Mouse (Mus musculus): Measurements from ENCODE around the gene Map3k5.

Gene Map3k5

DNA sequence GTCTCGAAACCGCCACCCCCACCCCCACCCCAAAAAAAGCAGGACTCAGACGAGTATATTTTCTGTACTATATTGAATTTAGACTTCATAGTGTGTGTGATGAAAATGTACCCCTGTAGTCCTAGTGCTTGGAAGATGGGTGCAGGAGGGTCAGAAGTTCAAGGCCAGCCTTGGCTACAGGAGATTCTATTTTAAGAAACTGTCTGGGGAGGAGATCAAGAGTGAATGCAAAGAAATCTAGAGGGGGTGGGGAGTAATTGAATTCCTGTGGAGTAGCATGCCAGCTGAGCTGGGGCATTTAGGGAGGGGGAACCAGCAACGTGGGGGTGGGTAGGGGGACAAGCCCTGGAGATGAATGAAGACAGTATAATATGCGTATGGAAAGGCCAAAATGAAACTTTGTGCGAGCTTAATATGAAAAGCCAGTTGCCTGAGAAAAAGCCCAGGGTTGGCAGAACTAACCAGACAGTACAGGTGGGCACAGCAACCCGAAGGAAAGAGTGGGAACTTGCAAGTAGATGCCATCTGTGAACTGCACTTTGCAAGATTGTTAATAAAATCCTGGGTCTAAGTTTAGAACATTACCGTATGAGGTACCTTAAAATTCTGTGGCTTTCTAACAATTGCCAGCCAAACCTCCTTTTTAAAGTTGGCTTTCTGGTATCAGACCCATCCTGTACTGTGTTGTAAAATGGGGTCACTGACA lies 222.9 kb downstream of the Map3k5 start:
- 49% methylated on average over 8 of the region's 8 CpGs for WGBS

DNA sequence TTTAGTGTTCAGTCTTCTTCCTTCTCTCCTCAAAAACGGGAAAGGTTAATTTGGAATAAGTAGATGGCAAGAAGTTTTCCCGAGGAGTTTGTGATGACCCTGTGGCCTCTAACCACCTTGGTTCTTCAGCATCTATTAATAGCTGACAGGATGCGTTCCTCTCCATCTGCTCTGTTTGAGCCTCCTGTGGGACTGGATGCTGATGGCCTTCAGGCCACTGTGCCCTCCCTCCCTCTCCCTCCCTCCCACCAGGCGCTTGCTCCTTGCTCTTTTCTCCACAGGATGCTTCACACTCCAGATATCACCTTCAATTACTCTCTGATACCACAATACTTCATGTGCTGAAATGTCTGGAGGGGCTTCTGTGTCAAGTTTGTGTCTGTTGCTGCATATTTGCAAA lies 224.5 kb downstream of the Map3k5 start:
- 75% methylated on average over 4 of the region's 4 CpGs for WGBS

DNA sequence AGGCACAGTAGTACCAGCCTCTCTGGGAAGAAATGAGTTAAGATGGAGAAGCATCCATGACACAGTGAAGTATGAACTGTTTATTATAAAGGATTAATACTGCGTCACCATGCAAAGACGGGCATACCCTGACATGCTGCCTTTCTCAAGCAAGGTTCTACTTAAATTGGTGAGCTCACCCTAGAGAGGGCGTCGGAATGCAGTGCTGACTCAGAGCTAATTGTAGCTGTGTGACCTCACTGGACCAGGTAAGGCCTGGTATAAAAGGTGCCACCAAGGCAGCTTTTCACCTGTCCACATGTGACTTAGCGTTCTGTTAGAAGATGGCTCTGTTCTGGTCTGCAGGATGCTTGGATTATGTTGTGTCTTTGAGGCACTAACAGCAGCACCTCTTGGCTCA lies 225.0 kb downstream of the Map3k5 start:
- WGBS, result 95% methylated on average over 5 of the region's 5 CpGs

DNA sequence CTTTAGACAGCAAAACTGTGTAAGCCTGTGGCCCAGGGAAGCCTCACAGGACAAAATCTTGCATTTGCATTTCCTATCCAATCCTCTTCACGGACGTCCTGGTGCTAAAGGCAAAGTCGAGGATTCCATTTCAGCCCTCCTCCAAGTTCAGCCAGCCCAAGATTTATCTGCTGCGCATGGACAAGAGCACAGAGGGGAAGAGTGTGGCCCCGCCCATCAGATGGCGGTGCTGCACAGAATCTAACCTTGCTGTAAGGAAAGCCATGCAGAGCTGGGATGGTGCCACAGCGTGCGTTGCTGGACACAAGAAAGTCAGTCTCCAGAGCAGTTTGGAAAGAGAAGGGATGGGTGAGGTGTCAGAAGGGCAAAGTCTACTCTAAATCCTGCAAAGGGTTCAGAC lies 226.6 kb downstream of the Map3k5 start:
- 80% methylated on average over 8 of the region's 8 CpGs for WGBS

DNA sequence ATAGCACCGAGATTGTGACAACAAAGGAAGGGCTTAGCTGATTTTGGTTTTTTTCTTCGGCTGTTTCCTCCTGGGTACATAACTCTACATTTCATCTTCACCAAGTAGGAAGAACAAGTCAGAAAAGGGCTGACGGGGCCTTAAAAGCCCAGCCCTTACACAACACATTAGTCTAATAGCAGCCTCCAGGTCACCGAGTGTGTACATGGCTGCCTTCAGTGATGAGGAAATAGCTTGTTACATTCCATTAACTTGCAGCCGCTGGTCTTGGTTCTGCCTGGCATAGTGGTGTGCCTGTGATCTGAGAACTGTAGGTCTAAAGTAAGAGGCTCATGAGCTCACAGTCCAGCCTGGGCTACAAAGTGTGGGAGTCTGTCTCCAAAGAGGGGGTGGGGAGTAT lies 230.5 kb downstream of the Map3k5 start:
- WGBS, result 95% methylated on average over 5 of the region's 5 CpGs

DNA sequence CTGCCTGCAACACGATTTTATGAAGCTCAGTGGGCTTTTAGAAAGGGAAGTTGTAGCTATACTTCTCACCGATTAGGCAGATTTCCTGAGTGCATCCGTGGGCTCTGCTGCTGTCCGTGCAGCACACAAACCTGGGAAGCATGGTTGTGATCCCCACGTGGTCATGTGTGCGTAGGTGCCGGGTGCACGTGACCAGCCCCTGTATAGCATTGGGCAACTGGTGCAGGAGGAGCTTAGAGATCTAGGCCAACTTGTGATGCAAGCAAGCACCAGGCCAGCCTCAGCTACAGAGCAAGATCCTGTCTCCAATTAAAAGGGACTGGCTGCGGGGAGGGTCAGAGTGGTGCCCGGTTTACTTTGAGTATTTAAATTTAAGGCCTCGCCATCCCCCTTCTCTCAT lies 232.5 kb downstream of the Map3k5 start:
- 69% methylated on average over 11 of the region's 11 CpGs for WGBS

DNA sequence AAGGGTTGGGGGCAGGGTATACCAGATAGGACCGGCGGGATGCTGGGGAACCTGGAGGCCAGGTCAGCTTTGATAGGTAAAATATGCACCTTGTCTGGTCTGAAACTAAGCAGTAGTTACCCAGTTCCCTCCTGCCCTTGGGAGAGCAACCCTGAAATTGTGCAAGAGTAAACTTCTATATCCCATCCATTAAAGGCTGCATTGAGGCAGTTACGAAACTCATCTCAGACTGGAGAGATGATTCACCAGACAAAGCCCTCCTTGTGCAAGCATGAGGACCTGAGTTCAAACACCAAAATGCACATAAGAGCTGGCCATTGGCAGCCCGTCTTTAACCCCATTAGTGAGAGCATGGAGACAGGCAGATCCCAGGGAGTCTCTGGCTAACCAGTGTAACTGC lies 233.2 kb downstream of the Map3k5 start:
- 90% methylated on average over 4 of the region's 4 CpGs for WGBS

DNA sequence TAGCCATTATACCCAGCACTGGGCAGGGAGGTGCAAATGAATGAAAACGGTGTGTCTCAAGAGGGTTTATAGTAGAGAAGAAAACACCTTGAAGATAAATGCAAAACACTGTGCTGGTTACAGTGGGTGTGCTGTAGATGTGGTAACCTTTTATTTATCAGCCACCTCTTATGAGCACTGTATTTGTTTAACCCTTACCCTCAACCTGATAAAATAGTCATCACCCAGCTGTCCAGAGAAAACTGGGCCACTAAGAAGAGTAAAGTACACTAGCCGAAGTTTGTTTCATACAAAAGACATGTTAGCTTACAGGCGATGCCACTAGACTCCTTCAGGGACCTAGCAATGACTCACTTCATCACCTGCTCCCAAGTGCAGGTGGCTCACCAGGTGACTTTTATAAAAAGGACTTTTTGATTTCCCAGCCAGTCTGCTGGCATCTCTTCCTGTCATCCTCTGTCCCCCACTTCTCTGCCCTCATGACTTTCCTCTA lies 235.0 kb downstream of the Map3k5 start:
- WGBS, result 73% methylated on average over 3 of the region's 3 CpGs

DNA sequence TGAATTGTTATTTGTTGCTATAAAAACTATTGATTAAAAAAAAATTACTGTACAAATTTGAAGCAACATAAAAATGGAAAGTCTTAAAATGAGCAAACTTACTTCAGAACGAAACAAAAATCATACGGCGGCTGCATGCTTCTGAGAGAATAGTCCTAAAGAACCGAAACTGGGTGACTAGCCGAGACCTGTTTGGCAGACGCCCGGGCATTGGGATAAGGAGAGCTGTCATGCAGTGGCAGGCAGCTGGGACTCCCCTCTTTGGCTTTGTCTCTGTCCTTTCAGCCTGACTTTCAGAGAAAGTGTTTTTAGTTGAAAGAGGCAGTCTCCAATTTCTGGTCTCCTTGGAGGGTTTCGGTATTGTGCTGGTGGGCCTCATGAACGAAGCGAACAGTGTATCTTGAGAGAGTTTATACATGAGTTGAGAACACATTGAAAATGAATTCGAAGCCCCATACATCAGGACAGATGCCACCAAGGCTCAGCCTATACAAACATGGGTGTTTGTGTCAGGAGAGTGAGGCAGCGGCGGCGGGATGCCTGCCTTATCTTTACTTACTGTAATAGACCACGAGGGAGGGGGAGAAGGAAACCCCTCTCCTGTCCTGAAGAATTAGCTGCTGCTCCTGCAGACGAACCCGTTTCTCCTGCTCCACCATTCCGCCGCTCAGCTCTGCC lies 235.8 kb downstream of the Map3k5 start:
- WGBS, result 12% methylated on average over 19 of the region's 19 CpGs

DNA sequence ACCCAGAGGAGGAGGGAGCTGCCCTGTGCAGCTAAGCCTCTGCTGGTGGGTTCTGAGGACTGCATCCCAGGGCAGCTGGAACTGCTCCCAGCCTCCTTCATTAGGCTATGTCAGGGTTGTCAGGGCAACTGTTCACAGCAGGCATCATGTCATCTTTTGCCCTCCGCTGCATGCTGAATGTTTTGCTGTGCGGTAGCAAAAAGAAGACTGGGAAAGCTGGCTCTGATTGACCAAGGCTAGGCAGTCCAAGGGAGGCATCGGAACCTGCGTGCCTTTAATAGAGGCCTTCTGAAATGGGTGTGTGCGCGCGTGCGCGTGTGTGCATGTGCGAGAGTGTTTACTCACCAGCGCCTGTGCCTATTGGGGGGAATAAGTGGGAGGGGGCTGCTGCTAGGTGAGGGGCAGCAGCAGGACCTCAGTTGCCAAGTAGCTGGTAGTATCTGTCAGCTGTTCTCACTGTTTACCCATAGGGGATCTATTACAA lies 236.4 kb downstream of the Map3k5 start:
- 7% methylated on average over 11 of the region's 11 CpGs for WGBS

DNA sequence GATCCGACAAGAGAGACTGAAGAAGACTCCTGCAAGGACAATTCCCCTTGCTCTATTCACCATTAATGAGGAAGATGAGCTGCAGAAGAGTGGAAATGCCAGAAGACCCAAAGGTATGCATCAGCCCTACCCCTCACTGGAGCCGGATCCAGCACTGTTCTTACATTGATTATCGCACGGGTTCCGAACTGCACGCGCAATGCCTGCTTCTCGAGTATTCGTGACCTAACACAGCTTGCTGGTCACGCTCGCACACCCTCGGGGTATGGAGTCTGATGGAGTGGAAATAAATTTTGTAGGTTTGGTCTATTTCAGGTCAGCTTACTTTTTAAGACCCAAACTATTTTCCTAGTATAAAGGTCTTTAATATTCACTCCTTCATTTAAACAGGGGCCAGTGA lies 236.9 kb downstream of the Map3k5 start:
- WGBS, result 27% methylated on average over 12 of the region's 12 CpGs

DNA sequence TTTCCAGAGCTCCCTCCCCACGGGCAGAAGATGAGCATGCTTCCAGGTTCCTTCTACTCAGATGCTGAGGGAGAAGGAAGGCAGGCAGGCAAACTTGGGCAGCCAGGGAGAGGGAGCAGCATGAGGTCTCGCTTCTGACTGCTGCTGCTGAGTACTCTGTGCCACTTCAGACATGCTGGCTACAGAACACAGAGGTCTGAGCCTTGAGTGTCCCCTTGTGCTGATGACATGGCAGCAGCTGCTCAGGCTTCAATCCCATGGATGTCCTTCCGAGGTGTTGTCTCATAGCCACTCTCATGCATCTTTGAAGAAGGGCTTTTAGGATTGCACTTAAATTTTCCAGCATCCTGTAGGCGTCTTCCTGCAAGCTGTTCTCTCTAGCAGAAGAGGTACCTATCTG lies 237.5 kb downstream of the Map3k5 start:
- 32% methylated on average over 4 of the region's 4 CpGs for WGBS

DNA sequence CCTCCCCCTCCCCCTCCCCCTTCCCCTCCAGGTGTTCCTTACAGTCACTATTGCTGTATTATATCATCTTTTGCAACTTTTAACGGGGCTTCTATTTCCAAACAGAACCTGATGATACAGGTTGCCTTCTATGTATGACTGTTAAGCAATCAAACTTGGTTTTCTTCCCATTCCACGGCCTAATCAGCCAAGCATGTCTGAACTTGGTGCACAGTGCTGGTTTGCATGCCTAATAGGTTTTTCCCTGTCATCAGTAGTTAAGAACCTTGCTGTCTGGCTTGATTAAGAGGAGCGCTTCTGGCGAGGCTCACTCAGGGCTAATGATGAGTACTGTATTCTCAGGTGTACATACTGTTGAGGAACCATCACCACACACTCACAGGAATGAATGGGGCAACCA lies 239.5 kb downstream of the Map3k5 start:
- 77% methylated on average over 4 of the region's 4 CpGs for WGBS

DNA sequence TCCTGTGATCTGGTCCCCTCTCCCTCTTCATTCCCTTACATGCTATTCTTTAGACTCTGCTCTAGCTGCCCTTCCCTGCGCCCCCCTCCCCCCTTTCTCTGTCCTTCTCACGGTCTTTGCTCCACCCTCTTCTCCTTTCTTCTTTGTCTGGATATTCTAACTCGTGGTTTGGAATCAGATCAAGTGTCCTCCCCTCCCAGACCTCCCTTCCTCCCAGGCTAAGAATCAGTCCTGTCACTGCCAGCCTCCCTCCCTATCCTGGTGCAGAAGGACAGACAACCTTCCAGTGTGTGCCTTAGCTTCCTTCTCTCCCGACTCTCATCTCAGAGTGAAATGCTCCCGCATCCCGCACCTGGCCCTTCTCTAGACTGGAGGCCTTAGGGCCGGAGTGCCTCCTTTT lies 241.8 kb downstream of the Map3k5 start:
- 61% methylated on average over 7 of the region's 7 CpGs for whole genome bisulfite sequencing

DNA sequence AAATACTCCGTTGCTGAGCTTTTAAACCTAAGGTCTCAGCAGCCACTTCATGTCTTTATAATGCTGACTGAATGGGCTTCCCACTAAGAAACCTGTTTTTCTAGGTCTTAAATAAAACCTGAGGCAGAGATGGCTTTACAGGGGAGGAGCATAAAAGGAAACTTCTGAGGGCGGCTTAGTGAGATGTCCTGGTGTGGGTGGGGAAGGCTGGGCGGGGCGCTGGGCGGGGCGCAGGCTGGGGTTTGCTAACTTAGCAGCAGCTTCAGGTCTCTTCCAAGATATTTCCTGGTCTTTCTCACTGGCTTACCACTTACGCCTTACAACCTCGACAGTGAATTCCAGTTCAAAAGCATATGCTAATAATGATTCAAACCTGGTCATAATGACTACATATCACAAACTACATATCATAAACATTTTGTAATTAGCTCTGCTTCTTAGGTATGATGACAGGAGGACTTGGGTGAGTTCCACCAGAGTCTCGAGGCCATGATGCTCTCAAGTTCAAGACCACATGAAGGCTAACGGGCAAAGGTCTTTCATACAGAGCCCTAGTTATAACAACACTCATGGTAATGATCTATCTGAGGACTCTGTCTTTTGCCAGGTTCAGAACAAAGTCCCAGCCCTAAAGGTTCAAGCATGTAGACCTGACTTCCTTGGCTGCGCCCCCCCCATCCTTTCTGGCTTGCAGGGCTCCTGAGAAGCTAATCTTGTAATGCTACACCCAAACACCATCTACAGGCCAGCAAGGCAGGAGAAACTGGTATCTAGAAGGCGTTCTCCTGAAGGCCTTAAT lies 244.7 kb downstream of the Map3k5 start:
- 48% methylated on average over 12 of the region's 12 CpGs for whole genome bisulfite sequencing

DNA sequence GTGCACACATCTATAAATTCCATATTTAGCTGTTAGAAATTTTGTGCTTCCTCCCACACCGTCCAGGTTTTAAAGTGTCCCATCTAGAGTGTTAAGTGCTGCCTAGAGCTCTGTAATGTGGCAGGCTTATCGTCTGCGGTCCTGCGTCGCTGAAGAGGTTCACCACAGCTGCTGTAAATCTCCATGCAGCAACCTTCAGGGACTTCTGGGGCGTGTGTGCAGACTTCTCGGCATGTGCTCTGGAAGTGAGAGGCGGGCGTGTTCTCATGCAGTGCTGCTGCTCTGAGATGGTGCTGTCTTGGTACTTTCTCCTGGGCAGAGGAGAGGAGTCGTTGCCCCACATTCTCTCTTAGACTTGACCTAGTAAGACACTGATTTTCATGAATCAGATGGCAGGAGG lies 246.9 kb downstream of the Map3k5 start:
- WGBS, result 29% methylated on average over 10 of the region's 10 CpGs

DNA sequence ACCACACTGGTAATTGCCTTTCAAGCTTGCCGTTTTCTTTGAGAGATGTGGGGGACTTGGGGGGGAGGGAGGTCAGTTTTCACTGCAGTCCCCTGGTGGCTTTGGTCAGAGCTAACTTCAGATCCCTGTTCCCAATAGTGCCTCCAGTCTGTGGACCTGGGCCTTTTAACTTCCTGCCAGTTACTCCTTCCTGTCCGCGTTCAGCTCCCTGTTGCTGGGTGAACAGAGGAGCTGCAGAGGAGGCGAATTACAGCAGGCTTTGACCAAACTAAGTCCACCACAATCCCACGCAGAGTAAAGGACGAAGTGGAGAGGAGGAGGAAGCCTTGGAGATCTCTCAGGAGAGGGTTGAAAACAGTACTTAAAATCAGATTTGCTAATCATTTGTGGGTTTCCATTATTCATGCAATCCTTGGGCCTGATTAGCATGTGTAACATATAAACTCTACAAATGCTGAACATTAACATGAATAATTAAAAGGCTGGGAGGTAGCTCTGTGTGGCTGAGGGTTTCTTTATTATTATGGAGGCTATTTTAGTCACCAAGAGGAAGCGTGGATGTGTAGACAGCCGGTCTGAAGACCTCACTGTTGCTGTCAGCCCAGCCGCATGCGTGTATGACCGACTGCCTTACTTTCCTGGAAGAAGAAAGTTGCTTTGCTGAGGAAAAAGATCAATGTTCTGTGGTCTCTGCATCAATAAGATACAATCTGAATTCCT lies 247.6 kb downstream of the Map3k5 start:
- 34% methylated on average over 11 of the region's 11 CpGs for WGBS

DNA sequence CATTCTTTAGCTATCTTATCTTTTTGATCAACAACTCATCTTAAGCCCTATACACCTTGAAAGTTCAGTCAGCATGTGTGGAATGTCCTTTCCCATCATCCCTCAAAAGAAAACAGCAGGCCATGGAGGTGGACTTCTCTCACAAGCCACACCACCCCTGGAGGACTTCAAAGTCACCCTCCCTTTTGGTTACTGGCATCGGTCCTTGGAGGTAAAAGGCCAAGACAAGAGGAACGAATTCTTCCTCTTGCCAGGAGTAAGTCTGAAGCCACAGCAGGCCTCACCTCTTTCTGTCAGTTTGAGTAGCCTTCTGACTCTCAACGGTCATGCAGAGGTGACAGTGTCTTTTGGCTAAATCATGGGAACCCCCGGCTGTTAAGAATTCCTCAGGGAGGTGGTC lies 250.1 kb downstream of the Map3k5 start:
- 76% methylated on average over 4 of the region's 4 CpGs for WGBS

DNA sequence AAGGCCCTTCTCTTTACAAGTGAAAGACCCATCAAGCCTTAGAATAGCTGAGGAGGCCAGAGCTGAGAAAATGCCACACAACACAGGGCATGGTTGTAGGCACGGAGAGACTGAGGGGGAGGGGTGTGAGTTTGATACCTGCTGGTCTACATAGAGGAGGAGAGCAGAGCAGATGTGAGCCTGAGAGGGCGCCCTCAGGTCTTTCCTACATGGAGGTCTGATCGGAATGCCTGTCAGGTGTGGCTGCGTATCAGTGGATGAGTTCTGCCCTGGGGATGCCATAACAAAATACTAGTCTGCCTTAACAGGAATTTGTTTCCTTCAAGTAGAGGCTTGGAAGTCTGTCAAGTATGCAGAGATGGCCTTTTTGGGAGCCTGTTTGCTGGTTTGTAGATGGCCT lies 251.0 kb downstream of the Map3k5 start:
- 80% methylated on average over 4 of the region's 4 CpGs for WGBS

DNA sequence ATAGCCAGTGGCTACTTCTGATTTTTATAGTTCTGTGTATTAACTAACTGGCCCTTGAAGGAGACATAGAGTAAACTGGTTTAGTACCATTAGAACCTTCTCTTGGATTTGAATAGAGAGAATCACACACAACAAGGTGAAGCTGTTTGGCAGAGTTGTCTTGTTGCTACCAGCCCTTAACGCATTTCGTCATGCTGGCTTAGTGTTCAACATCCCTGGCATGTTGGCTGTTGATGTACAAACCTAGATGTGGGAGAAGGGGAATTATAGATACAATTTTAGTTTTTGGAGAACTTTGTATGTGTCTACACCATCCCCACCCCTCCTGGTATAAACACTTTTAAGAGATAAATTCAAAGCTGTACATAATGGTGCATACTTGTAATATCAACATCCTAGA lies 251.5 kb downstream of the Map3k5 start:
- WGBS, result 92% methylated on average over 2 of the region's 2 CpGs

DNA sequence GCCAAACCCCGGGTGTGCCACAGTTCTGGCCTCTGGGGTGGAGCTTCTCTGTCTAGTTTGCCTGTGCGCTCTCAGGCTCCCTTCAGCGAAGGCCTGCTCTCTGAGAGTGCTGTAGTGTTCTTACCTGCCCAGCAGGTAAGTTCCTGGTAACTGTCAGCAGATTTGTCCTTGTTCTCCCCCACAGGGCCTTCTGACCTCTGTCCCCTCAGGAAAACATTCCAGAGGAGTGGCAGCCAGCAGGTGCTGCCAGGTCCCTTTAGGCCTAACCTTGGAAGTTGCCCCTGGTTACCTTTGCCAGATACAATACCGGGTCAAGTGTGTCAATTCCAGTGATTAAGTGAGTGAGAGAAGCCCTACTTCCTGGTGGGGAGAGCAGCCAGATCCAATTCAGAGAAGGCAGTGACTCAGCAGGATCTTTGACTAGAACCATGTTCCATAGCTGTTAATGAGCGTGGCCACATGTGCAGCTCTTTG lies 252.6 kb downstream of the Map3k5 start:
- WGBS, result 89% methylated on average over 5 of the region's 5 CpGs

All from cerebral cortex, adult 2 months (tissue).